Mouse (Mus musculus): ENCODE data around the gene Otud5.
"Not testable (repeated sequence)": the region's sequence is repeated elsewhere in the genome, so short reads cannot be mapped to it uniquely, and the experiment has no call there.

The Otud5 gene

DNA sequence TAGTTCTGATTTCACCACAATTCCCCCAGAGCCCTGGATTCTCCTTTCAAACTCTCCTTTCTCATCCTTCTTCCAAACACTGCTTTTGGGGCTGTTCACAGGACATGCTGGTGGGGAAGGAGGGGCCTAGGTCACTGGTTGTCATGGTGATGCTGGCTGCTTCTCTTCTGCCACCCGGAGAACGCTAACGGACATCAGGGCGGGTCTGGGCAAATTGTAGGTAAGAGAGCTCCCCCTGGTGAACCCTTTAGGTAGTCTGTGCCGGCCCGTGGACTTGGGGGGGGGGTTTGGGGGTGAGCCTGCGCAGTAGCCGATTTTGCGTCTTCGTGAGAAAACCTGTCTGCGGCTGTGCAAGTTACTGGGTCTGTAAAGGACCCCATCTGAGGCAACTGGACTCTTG, 38.7 kb downstream of the Otud5 start:
- DNase-seq (ENCODE audit: low spot score in 2 of 2) = peak; percentile 51 to 57

- peak; percentile 92 to 94 for DNase-seq (ENCODE audit: low spot score in 2 of 2)
These were observed 42.8 kb downstream of the Otud5 start, which contains the start of gene Slc35a2 for GRCm38 (mm10) chrX:7883841-7884567. Slc35a2 (plus strand) TSS chrX:7884028.

DNA sequence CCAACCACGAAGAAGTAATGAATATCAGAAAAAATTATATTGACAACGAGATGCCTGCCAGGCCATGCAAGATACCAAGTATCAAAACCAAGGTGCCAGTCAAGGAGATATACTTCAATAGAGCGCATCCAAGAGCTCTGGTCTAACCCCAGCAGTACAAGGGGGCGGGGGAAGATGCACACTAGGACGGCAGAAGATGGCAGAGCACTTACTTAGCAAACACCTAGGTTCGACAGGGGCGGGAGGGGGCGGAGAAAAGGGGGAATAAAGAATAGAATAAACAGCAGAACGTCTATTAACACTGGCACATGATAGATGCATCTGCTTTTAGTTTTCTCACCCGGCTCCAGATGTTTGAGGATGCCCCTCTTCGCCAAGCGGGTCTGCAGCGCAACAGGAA, 57.0 kb downstream of the Otud5 start:
- no peak for DNase-seq (ENCODE audit: low spot score in 2 of 2)

- DNase-seq (ENCODE audit: low spot score in 2 of 2) = peak; percentile 90 to 93
These were observed 58.0 kb downstream of the Otud5 start, which contains the start of the genes Pqbp1 and Timm17b for GRCm38 (mm10) chrX:7898880-7899874. Pqbp1 (minus strand) TSS chrX:7899269. Timm17b (plus strand) TSS chrX:7899357.

- no peak for DNase-seq (ENCODE audit: low spot score in 2 of 2)
These were observed 63.3 kb downstream of the Otud5 start for GRCm38 (mm10) chrX:7904441-7904840.

DNA sequence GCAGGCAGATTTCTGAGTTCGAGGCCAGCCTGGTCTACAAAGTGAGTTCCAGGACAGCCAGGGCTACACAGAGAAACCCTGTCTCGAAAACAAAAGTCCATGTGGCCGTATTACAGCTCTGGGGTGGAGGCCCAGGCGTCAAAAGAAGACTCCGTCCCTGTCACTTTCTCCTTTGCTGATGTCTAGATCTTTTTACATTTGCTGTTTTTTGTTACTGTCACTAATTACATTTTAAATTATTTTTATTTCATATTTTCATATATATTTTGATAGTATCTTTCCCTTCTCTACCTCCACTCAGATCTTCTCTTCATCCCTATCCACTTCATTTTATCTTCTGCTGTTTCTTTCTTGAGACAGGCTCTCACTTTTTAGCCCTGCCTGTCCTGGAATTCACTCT, 66.6 kb downstream of the Otud5 start, which contains the start of gene Gm10491:
Gene Gm10491 (minus strand): TSS at position 101 of the 400 bp plus-strand sequence.
- no peak for DNase-seq (ENCODE audit: low spot score in 2 of 2)

DNA sequence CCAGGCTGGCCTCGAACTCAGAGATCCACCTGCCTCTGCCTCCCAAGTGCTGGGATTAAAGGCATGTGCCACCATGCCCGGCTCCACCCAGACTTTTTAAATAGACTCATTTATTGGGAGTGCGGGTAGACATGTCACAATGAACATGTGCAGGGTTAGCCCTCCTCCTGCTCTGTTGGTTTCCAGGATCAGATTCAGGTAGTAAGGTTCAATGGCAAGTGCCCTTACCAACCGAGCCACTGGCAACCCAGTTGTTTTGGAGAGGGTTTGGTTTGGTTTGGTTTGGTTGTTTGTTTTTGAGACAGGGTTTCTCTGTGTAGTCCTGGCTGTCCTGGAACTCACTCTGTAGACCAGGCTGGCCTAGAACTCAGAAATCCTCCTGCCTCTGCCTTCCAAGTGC, 68.1 kb downstream of the Otud5 start, which contains the start of gene Gm10490:
Gene Gm10490 (plus strand): TSS at position 301 of the 400 bp plus-strand sequence.
- DNase-seq (ENCODE audit: low spot score in 2 of 2) = not testable (repeated sequence)

GRCm38 (mm10) chrX:7910473-7910872, 69.3 kb downstream of the Otud5 start:
- DNase-seq (ENCODE audit: low spot score in 2 of 2) = no peak

DNA sequence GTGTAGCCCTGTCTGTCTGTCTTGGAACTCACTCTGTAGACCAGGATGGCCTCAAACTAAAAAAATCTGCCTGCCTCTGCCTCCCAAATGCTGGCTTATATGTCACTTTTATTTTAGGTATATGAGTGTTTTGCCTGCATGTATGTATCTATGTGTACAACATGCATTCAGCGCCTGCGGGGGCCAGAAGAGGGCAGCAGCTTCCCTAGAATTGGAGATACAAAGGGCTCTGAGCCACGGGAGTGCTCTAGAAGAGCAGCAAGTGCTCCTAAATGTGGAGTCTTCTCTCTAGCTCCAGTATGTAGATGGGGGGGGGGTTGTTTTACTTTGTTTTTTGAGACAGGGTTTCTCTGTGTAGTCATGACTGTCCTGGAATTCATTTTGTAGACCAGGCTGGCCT, 74.5 kb downstream of the Otud5 start:
- DNase-seq (ENCODE audit: low spot score in 2 of 2) = peak in 1 of 2 experiments; percentile 12

GRCm38 (mm10) chrX:7917960-7918359, 76.8 kb downstream of the Otud5 start:
- DNase-seq (ENCODE audit: low spot score in 2 of 2) = not testable (repeated sequence)

- no peak for DNase-seq (ENCODE audit: low spot score in 2 of 2)
These were observed 78.6 kb downstream of the Otud5 start, which contains the start of gene Pcsk1n for GRCm38 (mm10) chrX:7919601-7920383. Pcsk1n (plus strand) TSS chrX:7919822.

DNA sequence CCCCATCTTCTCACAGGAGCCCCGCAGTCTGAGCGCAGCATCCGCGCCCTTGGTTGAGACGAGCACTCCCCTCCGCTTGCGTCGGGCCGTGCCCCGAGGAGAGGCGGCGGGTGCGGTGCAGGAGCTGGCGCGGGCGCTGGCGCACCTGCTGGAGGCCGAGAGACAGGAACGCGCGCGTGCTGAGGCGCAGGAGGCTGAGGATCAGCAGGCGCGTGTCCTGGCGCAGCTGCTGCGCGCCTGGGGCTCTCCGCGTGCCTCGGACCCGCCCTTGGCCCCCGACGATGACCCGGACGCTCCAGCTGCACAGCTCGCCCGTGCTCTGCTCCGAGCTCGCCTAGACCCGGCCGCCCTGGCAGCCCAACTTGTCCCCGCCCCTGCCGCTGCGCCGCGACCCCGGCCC, 80.9 kb downstream of the Otud5 start:
- no peak for DNase-seq (ENCODE audit: low spot score in 2 of 2)

Data from heart, adult 9 months (tissue).